Mouse (Mus musculus): ENCODE measurements at regions not wholly inside any gene's neighbourhood (a gene's known extent, or its start where the extent isn't known, plus 50 kb on each side); places are given as distances from the start of the nearest gene placed in this dataset.

GRCm38 (mm10) chr12:39342327-39342726, 563.1 kb downstream of the Etv1 start:
- DNase-seq (ENCODE audit: low read depth in 1 of 2, low spot score in 2 of 2) = no peak

DNA sequence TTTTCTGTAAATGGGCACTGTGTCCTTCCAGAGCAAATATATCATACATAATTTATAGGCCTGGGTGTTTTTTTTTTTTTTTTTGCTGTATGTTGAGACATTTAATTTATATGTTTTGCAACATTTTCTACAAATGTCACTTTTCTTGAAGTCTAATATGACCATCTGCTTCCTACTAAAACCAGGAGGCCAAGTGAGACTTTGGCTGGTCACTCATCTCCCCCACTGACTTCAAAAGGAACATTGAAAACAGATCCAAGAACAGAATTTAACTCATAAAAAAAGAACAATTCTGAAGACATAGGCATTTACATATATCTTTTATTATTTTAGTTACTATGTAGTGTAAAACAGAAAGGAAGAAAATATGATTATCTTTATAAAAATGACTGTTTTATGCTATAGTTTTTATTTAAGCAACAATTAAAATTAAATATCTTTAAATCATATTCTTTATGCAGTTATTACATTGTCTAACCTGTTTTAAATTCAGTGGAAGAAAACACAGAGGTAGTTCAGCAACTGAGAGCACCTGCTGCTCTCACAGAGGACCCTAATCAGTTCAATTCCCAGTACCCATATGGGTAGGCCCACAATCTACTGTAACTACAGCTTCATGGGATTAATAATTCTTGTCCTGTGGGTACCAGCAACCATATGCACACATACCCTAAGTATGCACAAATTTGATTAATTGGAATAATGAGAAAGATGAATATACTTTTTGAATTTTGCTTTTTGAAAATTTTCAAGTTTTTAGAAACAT, 592.5 kb downstream of the Etv1 start:
- DNase-seq (ENCODE audit: low read depth in 1 of 2, low spot score in 2 of 2) = no peak

DNA sequence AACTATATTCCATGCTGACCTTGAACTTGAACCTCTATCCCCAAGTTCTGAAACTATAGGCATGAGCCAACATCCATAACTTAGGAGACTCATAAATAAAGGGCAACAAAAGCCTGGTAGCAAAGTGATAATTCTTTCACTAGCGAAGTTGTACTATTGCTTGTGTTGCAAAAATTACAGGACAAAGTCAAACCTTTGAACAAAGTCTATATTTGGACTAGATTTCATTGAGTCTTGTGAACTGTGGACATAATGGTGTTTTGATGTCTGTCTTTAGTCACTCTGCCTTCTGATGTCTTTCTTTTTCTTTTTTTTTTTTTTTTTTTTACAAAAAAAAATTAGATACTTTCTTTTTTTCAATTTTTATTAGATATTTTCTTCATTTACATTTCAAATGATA, 594.5 kb downstream of the Etv1 start:
- DNase-seq (ENCODE audit: low read depth in 1 of 2, low spot score in 2 of 2) = no peak

Data from monocyte, adult 2 months (primary cell).